8 mouse cellular contexts compared by ENCODE assay signal in the genomic region with DNA sequence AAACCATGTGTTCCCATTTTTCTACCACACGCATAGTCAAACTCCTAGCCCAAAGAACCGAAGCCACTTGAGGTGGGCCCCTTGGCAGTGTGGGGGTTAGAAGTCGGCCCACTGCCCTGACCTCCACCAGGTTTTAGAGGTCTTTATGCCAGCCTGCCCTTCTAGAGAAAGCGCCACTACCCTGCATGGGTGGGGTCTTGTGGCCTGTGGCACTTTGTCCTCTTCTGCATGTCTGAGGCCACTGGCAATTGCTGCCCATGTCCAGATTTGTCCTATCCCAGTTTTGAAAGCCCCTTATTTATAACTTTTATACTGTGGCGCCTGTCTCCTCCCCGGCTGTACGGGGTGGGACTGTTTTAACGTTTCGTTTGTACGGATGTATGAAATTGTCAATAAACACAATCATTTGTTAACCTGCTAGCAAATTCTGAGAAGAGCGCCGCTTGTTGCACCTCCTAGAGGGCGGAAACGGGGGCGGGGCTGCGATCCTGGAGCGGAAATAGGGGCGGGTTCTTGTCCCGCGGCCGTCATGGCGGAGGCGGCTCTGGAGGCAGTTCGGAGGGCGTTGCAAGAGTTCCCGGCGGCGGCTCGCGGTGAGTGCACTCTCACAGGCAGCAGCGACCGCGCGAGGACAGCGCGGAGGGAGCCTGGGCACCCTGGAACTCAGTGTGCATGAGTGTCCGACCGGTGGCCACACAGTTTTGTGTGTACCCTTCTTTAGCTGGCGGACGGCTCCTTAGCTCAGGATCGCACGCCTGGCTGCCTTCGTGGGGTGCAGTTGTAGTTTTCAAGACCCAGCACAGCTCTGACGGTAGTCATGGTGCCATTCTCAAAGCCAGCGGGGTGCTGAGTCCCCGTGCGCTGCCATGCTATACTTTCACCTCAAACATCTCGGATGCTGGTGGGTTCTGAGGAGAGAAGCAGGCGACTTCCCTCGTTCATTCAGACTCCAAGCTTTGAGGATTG. TPM values are rescaled to one million over a fixed set of nuclear protein-coding genes. Genes with fewer than 3 reads are reported as not detected.
DNase-seq lines count a peak whose midpoint lies in the region; ATAC-seq lines count a peak whose summit lies in the region.

A gene (plus strand): TSS at position 500 of the 966 bp plus-strand sequence.
A gene (plus strand): TSS at position 510 of the 966 bp plus-strand sequence.

- DNase-seq in 3T3-L1 (ENCODE audit: low read depth, low spot score): peak; percentile 94
- DNase-seq in adrenal gland, postnatal 4 days (ENCODE audit: low spot score in 2 of 2): peak; percentile 77 to 89
- DNase-seq in embryonic facial prominence, embryonic 14.5 days (ENCODE audit: low spot score): peak; percentile 95
- peak; percentile 92 for DNase-seq in heart, adult 8-10 months (ENCODE audit: low spot score)
- DNase-seq in monocyte, adult 2 months (ENCODE audit: low read depth in 1 of 2, low spot score in 2 of 2): peak; percentile 58 to 83
- DNase-seq in spleen, postnatal 36 days (ENCODE audit: low spot score in 2 of 2): peak; percentile 91 to 92

- H3K4me2 ChIP-seq in embryonic facial prominence, embryonic 14.5 days (ENCODE audit: low read depth, low read length): peak within 1 kb of the TSS; percentile 65
- H3K4me2 ChIP-seq in kidney, embryonic 14.5 days (replicated peaks; ENCODE audit: low read depth, low read length): peak within 1 kb of the TSS; percentile 56
- H3K4me2 ChIP-seq in limb, embryonic 15.5 days: peak within 1 kb of the TSS; percentile 53

- no peaks in the 10 kb centered on the region for H3K9me3 ChIP-seq in embryonic facial prominence, embryonic 14.5 days (ENCODE audit: control insufficient read depth, low read length)
- H3K9me3 ChIP-seq in kidney, embryonic 14.5 days (ENCODE audit: control insufficient read depth, low read length): no peaks in the 10 kb centered on the region
- no peaks in the 10 kb centered on the region for H3K9me3 ChIP-seq in limb, embryonic 15.5 days

- WGBS in embryonic facial prominence, embryonic 14.5 days: 7% methylated on average over 33 of the region's 50 CpGs
- WGBS in kidney, embryonic 14.5 days: 4% methylated on average over 50 of the region's 50 CpGs
- 5% methylated on average over 50 of the region's 50 CpGs for WGBS in limb, embryonic 15.5 days

- ATAC-seq in embryonic facial prominence, embryonic 14.5 days (ENCODE audit: low read depth): peak; percentile 92
- peak; percentile 93 for ATAC-seq in kidney, embryonic 14.5 days (ENCODE audit: low FRiP score, low TSS enrichment)
- peak; percentile 83 for ATAC-seq in limb, embryonic 15.5 days (ENCODE audit: insufficient number of reproducible peaks, low FRiP score, low TSS enrichment, low read depth)

- peak within 1 kb of the TSS; percentile 76 for H3K4me3 ChIP-seq in embryonic facial prominence, embryonic 14.5 days (ENCODE audit: low read depth, low read length)
- H3K4me3 ChIP-seq in kidney, embryonic 14.5 days (ENCODE audit: low read length): peak within 1 kb of the TSS; percentile 82
- peak within 1 kb of the TSS; percentile 60 for H3K4me3 ChIP-seq in limb, embryonic 15.5 days

- H3K36me3 ChIP-seq in embryonic facial prominence, embryonic 14.5 days (ENCODE audit: control insufficient read depth, insufficient read depth, low read length): peaks cover 61% of the 10 kb centered on the region
- H3K36me3 ChIP-seq in kidney, embryonic 14.5 days (ENCODE audit: control insufficient read depth, insufficient read depth, low read length): peaks cover 57% of the 10 kb centered on the region
- H3K36me3 ChIP-seq in limb, embryonic 15.5 days: peaks cover 54% of the 10 kb centered on the region

- H3K27me3 ChIP-seq in embryonic facial prominence, embryonic 14.5 days (replicated peaks; ENCODE audit: control insufficient read depth, insufficient read depth, low read length): no peaks in the 10 kb centered on the region
- no peaks in the 10 kb centered on the region for H3K27me3 ChIP-seq in kidney, embryonic 14.5 days (ENCODE audit: control insufficient read depth, insufficient read depth, low read length)
- no peaks in the 10 kb centered on the region for H3K27me3 ChIP-seq in limb, embryonic 15.5 days

- H3K9ac ChIP-seq in embryonic facial prominence, embryonic 14.5 days (ENCODE audit: low read depth, low read length): peak within 1 kb of the TSS; percentile 87
- peak within 1 kb of the TSS; percentile 87 for H3K9ac ChIP-seq in kidney, embryonic 14.5 days (ENCODE audit: low read depth, low read length)
- peak within 1 kb of the TSS; percentile 63 for H3K9ac ChIP-seq in limb, embryonic 15.5 days

- peak within 1 kb of the TSS; percentile 92 for H3K27ac ChIP-seq in embryonic facial prominence, embryonic 14.5 days (replicated peaks; ENCODE audit: low read depth, low read length)
- peak within 1 kb of the TSS; percentile 63 for H3K27ac ChIP-seq in kidney, embryonic 14.5 days (ENCODE audit: low read depth, low read length)
- H3K27ac ChIP-seq in limb, embryonic 15.5 days: peak within 1 kb of the TSS; percentile 92

- peaks cover 13% of the 10 kb centered on the region for H3K4me1 ChIP-seq in embryonic facial prominence, embryonic 14.5 days (ENCODE audit: control insufficient read depth, insufficient read depth, low read length)
- H3K4me1 ChIP-seq in kidney, embryonic 14.5 days (ENCODE audit: control insufficient read depth, insufficient read depth, low read length): peaks cover 4% of the 10 kb centered on the region; the same call in 1 of the 2 replicates
- H3K4me1 ChIP-seq in limb, embryonic 15.5 days: peaks cover 14% of the 10 kb centered on the region

RNA-seq across cellular contexts. Expression of the first gene that starts in this region (rescaled TPM):
- total RNA-seq in adrenal gland, postnatal 4 days (2021): 10 to 100 TPM; 15.0 to 16.8 TPM
- polyA plus RNA-seq in embryonic facial prominence, embryonic 14.5 days (2014; fragmentation: Nextera tagmentation; extraction: Ambion mirVana): 14.4 and 19.2 TPM in 2 replicates
- 1 to 10 TPM; 6.6 to 8.6 (median 7.2) TPM for total RNA-seq in heart, adult 8-10 months (2022)
- polyA plus RNA-seq in kidney, embryonic 14.5 days (2014; fragmentation: Nextera tagmentation; extraction: Ambion mirVana): 22.2 and 26.3 TPM in 2 replicates
- 17.5 and 18.4 TPM in 2 replicates for polyA plus RNA-seq in limb, embryonic 15.5 days (2015; fragmentation: Nextera tagmentation; extraction: Ambion mirVana)

RNA-seq across cellular contexts. Expression of the second gene that starts in this region (rescaled TPM):
- 1 to 10 TPM; 1.5 to 4.2 TPM for total RNA-seq in adrenal gland, postnatal 4 days (2021)
- 2.5 and 2.9 TPM in 2 replicates for polyA plus RNA-seq in embryonic facial prominence, embryonic 14.5 days (2014; fragmentation: Nextera tagmentation; extraction: Ambion mirVana)
- total RNA-seq in heart, adult 8-10 months (2022): under 1 TPM; 0.16 to 0.59 (median 0.21) TPM
- polyA plus RNA-seq in kidney, embryonic 14.5 days (2014; fragmentation: Nextera tagmentation; extraction: Ambion mirVana): 3.5 and 3.7 TPM in 2 replicates
- polyA plus RNA-seq in limb, embryonic 15.5 days (2015; fragmentation: Nextera tagmentation; extraction: Ambion mirVana): 3.8 and 5.0 TPM in 2 replicates

Comparison
In these comparisons a context has a peak if more than half of its experiments do, and no peak if none do; other contexts are left out.
1. Peak in every context shown above with its lines: DNase-seq, ATAC-seq, H3K4me3 ChIP-seq and H3K27ac ChIP-seq.